Mouse (Mus musculus) brain, embryonic 14.5 days (tissue): ENCODE data around the gene Carmil2. TPM values are rescaled to one million over a fixed set of nuclear protein-coding genes. Genes with fewer than 3 reads are reported as not detected.

Experiments
- DNase-seq: peaks from one replicate; pipeline ENCODE4 v3.0.0-alpha.2; 2011; ENCODE audit warnings: low read depth
- CTCF ChIP-seq: fragments of 200-500 bp; IDR thresholded peaks from 2 replicates; pipeline ENCODE4 v1.5.1; 2012; ENCODE audit warnings: inconsistent platforms, mild to moderate bottlenecking, moderate library complexity, borderline replicate concordance; ENCODE audit not compliant: insufficient read depth, insufficient read length; ENCODE audit errors: extremely low read depth
- POLR2A ChIP-seq: fragments of 200-500 bp; IDR thresholded peaks from 2 replicates; pipeline ENCODE4 v1.6.1; 2012; ENCODE audit warnings: mild to moderate bottlenecking, inconsistent platforms, borderline replicate concordance; ENCODE audit not compliant: poor library complexity, insufficient read depth, insufficient read length, severe bottlenecking; ENCODE audit errors: extremely low read depth
- polyA plus RNA-seq: library from polyadenylated mRNA; depleted of rRNA; stranded (reverse); fragments of >200 nt; gene quantifications from 2 replicates; pipeline ENCODE4 v1.2.3, GENCODE M21; 2012; rRNA removed

Gene Carmil2
- 13.7 and 20.5 TPM in 2 replicates for polyA plus RNA-seq

DNA sequence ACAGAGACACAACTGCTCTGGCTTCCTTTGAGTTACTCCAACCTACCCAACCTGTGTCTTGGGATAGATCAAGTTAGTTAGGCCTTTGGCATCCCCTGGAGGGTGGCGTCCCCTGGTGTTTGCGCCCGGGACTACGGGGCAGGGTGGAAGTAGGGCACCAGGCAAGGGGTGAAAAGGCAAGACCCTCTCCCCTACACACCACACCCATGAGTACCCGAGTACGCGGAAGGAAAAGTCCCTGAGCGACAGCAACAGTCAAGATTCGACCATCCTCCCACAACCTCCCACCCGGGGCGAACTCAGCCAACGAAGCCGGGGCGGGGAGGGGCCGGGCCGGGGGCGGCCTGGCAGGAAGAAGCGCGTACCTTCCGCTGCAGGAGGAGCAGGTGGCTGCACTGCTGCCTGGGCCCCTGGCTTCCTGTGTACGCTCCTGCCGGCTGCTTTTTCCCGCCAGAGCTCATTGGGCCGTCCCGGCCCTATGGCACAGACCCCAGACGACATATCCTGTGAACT is at the start of gene Carmil2:
Gene Carmil2, plus strand, starts transcription at position 479 of the 513 bp plus-strand sequence.
- TF ChIP-seq POLR2A (no peak), CTCF (peak; percentile 59)
- DNase-seq: no peak

DNA sequence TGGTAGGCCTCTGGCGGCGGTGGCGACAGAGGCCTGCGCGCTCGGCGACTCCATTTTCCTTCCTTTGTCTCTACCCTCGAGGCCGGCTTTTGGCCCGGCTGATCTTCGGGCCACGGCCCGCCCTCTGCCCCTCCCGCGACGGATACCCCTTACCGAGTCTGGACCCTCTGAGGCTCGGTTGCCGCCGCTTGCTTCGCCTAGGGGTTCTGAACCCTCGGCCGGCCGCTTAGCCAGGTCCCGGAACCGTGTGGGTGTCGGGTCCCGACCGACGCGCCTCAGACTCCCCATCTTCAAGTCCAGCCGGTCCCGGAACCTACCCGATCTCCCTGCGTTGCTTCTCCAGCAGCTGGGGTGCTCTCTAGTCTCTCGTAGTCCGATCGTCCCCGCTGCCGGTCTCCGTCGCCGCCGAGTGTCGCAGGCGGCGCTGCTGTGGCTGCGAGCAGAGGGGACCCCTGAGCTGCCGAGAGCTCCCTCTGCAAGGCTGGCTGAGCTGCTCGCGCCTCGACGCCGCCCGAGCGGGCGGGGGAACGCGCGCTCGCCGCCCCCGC is 49.0 kb upstream of the Carmil2 start, which contains the start of gene Agrp:
Gene Agrp, minus strand, starts transcription at position 431 of the 548 bp plus-strand sequence.
- peak; percentile 76 for DNase-seq
- TF ChIP-seq POLR2A (peak; percentile 76), CTCF (no peak)

DNA sequence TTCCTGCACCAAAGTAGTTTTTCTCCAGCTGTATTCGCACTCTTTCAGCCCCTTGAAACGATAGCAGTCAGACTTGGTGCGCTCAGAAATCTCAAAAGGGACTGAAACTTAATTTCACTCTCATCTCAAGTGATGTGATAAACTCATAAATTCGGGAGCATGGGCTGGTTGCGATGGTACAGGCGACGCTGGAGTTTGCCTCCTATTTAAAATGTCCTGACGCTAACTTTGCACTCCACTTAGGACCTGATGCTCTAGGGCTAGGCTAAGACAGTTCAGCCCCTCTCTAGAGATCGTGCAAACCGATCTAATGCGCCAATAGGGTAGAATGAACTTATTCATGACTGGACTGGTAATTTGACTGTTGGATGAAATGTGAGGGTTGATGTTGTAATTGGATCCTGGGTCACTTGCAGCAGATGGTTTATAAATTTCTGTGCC is 48.5 kb upstream of the Carmil2 start:
- DNase-seq: peak; percentile 64
- TF ChIP-seq CTCF (no peak), POLR2A (no peak)

DNA sequence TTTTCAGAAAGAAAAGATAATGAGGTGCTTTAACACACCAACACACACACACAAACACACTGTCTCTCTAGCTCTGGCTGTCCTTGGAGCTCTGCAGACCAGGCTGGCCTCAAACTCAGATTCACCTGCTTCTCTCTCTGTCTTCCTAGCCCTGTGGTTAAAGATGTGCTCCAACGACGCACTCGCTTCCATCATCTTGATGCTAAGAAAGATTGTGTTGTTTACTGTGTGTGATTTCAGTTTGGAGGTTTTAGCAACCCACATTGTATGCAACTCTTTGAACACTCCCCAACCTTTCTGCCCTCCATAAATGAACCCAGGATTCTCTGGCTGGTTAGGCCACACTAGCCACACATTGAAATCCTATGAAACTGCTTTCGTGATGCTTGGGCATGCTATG is 47.6 kb upstream of the Carmil2 start:
- DNase-seq: no peak
- TF ChIP-seq CTCF (no peak), POLR2A (no peak)

DNA sequence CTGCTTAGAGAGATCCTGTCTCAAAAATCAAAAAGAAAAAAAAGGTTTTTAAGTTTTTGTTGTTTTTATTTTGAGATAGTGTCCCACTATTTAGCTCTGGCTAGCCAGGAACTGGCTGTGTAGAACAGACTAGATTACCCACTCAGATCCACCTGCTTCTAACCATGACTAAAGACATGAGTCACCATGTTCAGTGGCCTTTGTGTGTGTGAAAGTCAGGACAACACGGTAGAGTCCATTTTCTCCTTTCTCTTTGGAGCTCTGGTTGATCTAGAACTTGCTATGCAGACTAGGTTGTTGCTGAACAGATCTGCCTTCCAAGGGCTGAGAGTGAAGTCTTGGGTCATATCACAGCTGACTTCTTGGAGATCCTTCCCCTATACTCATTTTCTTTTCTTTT is 46.2 kb upstream of the Carmil2 start:
- no peak for TF ChIP-seq CTCF
- TF ChIP-seq POLR2A: no peak
- no peak for DNase-seq

GRCm38 (mm10) chr8:105640511-105640910 is 45.6 kb upstream of the Carmil2 start:
- peak; percentile 36 for DNase-seq
- no peak for TF ChIP-seq CTCF
- no peak for TF ChIP-seq POLR2A

DNA sequence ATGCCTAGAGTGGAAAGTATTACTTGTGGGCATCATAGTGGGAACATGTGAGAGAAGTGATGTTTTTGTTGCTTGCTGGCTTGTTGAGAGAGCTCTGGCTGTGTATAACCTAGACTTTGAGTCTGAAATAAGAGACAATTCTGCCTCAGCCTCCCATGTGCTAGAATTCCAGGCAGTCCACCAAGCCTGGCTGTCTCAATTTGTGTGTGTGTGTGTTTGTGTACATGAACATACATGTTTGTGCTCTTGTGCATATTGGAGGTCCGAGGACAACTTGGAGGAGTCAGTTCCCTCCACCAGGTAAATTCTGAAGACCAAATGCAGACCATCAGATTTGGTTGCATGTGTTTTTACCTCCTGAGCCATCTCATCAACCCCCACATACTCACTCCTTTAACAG is 40.9 kb upstream of the Carmil2 start:
- no peak for TF ChIP-seq CTCF
- TF ChIP-seq POLR2A: no peak
- DNase-seq: no peak

DNA sequence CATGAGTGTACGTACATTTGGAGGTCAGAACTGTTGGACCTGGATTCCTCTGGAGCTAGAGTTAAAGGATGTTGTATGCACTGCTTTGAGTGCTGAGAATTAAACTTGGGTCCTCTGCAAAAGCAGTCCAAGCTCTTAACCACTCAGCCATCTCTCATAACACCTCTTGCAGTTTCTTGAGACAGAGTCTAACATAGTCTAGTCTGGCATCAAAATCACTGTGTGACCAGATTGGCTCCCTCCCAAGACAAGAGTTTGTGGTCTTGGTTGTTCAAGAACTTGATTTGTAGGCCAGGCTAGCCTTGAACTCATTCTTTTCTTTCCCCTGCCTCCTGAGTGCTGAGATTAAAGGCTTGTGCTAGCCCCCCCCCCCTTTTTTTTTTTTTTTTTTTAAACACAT is 37.1 kb upstream of the Carmil2 start:
- DNase-seq: no peak
- TF ChIP-seq CTCF: no peak
- no peak for TF ChIP-seq POLR2A

GRCm38 (mm10) chr8:105657641-105658040 is 28.4 kb upstream of the Carmil2 start:
- DNase-seq: no peak
- TF ChIP-seq POLR2A (no peak), CTCF (no peak)

- TF ChIP-seq CTCF: peak; percentile 55; the same call in 1 of the 2 replicates
- TF ChIP-seq POLR2A: no peak
- peak; percentile 49 for DNase-seq
These were observed 24.9 kb upstream of the Carmil2 start for GRCm38 (mm10) chr8:105661167-105661566.

DNA sequence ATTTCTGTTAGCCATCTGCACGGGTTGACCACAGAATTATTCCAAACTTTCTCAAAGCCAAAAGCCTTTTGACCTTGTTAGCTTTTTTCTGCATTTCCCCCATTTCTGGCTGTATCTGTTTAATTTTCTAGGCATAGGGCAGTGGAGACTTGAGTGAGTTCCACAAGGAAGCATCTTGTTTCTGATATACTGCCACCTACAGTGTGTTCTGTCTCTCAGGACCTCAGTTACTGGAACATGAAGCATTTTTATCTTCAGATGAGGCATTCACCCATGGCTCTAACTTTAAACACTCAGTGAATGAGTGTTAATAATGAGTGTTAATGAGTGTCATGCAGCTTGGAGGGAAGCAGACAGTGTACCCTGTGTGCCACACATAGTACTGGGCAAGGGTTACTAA is 8.2 kb upstream of the Carmil2 start:
- TF ChIP-seq POLR2A (no peak), CTCF (no peak)
- no peak for DNase-seq

GRCm38 (mm10) chr8:105685325-105685724 is 749 bp upstream of the Carmil2 start:
- no peak for DNase-seq

More at GRCm38 (mm10) chr8:105685325-105685724, 749 bp upstream of the Carmil2 start:
- no peak for TF ChIP-seq CTCF
- no peak for TF ChIP-seq POLR2A
